Mouse (Mus musculus) adrenal gland, adult 2 months (tissue): ENCODE results near the gene Pramel3. TPM values are rescaled to one million over a fixed set of nuclear protein-coding genes. Genes with fewer than 3 reads are reported as not detected.
"Not testable (repeated sequence)": the region's sequence is repeated elsewhere in the genome, so short reads cannot be mapped to it uniquely, and the experiment has no call there.

Source experiments
- DNase-seq: peaks from one replicate; pipeline ENCODE4 v3.0.0; 2021
- long read RNA-seq: library from polyadenylated mRNA; stranded (forward); transcript quantifications from one replicate; pipeline ENCODE4 v2.0.0, GENCODE M21; 2021
- polyA plus RNA-seq: library from polyadenylated mRNA; depleted of rRNA; stranded (reverse); fragments of >200 nt; gene quantifications from 2 replicates; pipeline ENCODE4 v1.2.3, GENCODE M21; 2012; rRNA removed
- total RNA-seq, 2 experiments: library from RNA; stranded (reverse); gene quantifications; 2 replicates each; pipeline ENCODE4 v1.2.3; 2021

Pramel3 gene
- total RNA-seq (not detected), polyA plus RNA-seq (not detected in 2 replicates)
- long read RNA-seq: 0 reads

DNA sequence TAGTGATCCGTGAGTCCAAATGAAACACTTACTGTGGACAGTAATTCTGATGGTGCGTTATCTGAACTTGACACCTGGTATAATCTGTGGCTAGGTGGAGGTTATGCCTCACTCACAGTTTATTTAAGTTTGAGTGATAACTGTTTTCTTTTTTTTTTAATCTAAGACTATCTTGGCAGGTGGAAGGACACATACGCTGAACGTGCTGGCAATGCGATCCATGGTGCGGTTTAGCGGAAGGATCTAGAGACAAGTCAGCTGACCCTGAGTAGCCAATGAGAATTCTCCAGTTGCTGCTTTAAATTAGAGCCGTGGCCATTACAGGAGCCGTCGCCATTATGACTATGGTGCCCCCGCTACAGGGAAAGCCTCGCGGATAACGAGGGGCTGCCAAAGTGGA is at the start of gene Pramel3:
Gene Pramel3 (plus strand): TSS at position 301 of the 400 bp plus-strand sequence.
- DNase-seq: not testable (repeated sequence)

DNA sequence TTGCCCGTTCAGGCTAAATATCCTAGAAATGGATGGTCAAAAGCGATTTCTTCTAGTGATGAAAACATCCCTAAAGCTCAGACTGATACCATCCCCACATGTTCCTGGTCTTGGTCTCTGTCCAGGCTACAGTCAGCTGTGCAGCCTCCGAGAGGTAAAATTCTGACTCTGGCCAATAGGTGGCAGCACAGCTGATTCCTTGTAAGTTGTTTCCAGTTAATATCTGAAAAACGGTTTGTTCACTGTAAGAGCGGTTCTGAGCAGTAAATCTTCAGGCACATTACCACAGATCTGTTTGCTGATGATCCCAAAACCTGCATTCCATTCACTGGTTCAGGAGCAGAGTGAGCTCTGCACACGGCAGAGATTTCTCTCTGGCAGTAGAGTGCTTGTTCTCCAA is 58.6 kb downstream of the Pramel3 start:
- not testable (repeated sequence) for DNase-seq

DNA sequence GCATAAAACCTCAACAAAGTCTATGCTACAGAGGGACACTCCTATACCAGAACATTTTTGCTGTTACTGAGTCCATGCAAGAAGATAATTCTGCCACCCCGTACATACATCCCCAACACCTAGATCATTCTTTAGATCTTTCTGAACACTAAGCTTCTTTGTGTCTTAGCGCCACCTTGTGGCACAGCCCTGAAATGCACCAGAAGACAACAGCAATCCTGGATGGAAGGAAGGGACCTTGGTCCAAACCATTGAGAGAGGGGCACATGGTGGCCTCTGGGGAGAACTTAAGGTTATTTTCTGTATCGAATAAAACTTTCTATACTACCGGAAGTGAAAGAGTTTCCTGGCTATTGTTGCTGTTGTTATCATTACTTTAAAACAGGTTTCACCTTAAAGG is 59.8 kb downstream of the Pramel3 start:
- DNase-seq: not testable (repeated sequence)

Other genes starting within 250 kb of the Pramel3 start
- not detected for gene Gm15023, start 124.7 kb upstream of the Pramel3 start, total RNA-seq
- gene Gm15023, start 124.7 kb upstream of the Pramel3 start, polyA plus RNA-seq: not detected in 2 replicates
- 1 to 10 TPM; 3.1 to 3.6 TPM for gene Tceal6, start 91.6 kb upstream of the Pramel3 start, total RNA-seq
- gene Tceal6, start 91.6 kb upstream of the Pramel3 start, polyA plus RNA-seq: 0.55 and 0.73 TPM in 2 replicates
- not detected for gene Gm5128, start 71.0 kb downstream of the Pramel3 start, total RNA-seq
- gene Gm5128, start 71.0 kb downstream of the Pramel3 start, polyA plus RNA-seq: not detected in 2 replicates
- not detected for gene Gm7903, start 131.5 kb downstream of the Pramel3 start, total RNA-seq
- not detected in 2 replicates for gene Gm7903, start 131.5 kb downstream of the Pramel3 start, polyA plus RNA-seq
- not detected for gene AV320801, start 192.3 kb downstream of the Pramel3 start, total RNA-seq
- not detected in 2 replicates for gene AV320801, start 192.3 kb downstream of the Pramel3 start, polyA plus RNA-seq